Mouse (Mus musculus) embryonic facial prominence, embryonic 12.5 days (tissue): ENCODE data around the gene Zdhhc1. TPM values are rescaled to one million over a fixed set of nuclear protein-coding genes. Genes with fewer than 3 reads are reported as not detected.

Source experiments
- ATAC-seq: fragments of 200-750 bp; cut with Nextera tagmentation; 2 replicates; pipeline ENCODE4 v1.8.0; 2017; ENCODE audit not compliant: insufficient number of reproducible peaks, insufficient read depth, low FRiP score, low TSS enrichment
- H3K27ac ChIP-seq: fragments of 300-500 bp; sonication (generic); 2 replicates; pipeline ENCODE4 v1.5.1; 2016; ENCODE audit warnings: mild to moderate bottlenecking
- H3K27me3 ChIP-seq: fragments of 300-500 bp; sonication (generic); 2 replicates; pipeline ENCODE4 v1.6.1; 2016; ENCODE audit warnings: mild to moderate bottlenecking, moderate library complexity
- H3K36me3 ChIP-seq: fragments of 300-500 bp; sonication (generic); 2 replicates; pipeline ENCODE4 v1.6.1; 2016; ENCODE audit warnings: mild to moderate bottlenecking
- H3K4me1 ChIP-seq: fragments of 300-500 bp; sonication (generic); 2 replicates; pipeline ENCODE4 v1.6.1; 2016
- H3K4me2 ChIP-seq: fragments of 300-500 bp; sonication (generic); replicated peaks from 2 replicates; pipeline ENCODE4 v1.6.1; 2016; ENCODE audit warnings: mild to moderate bottlenecking, moderate library complexity
- H3K4me3 ChIP-seq: fragments of 300-500 bp; sonication (generic); 2 replicates; pipeline ENCODE4 v1.5.1; 2016; ENCODE audit warnings: mild to moderate bottlenecking
- H3K9ac ChIP-seq: fragments of 300-500 bp; sonication (generic); 2 replicates; pipeline ENCODE4 v1.6.1; 2016; ENCODE audit warnings: mild to moderate bottlenecking, moderate library complexity
- H3K9me3 ChIP-seq: fragments of 300-500 bp; sonication (generic); 2 replicates; pipeline ENCODE4 v1.6.1; 2016; ENCODE audit warnings: mild to moderate bottlenecking, moderate library complexity
- WGBS: fragments of 180-500 bp; shearing (Covaris S2); methylation state at CpG from one replicate; pipeline ENCODE4 v1.1.7; 2016; 5-methylcytosine and 5-hydroxymethylcytosine counted together
- polyA plus RNA-seq: library from polyadenylated mRNA; unstranded; fragments of >200 nt; fragmentation: Nextera tagmentation; extraction: Ambion mirVana; gene quantifications from 2 replicates; pipeline ENCODE4 v1.2.1, GENCODE M21; 2016

Zdhhc1 gene
- polyA plus RNA-seq, 1 experiment from 2014 or later, result 41.8 TPM

DNA sequence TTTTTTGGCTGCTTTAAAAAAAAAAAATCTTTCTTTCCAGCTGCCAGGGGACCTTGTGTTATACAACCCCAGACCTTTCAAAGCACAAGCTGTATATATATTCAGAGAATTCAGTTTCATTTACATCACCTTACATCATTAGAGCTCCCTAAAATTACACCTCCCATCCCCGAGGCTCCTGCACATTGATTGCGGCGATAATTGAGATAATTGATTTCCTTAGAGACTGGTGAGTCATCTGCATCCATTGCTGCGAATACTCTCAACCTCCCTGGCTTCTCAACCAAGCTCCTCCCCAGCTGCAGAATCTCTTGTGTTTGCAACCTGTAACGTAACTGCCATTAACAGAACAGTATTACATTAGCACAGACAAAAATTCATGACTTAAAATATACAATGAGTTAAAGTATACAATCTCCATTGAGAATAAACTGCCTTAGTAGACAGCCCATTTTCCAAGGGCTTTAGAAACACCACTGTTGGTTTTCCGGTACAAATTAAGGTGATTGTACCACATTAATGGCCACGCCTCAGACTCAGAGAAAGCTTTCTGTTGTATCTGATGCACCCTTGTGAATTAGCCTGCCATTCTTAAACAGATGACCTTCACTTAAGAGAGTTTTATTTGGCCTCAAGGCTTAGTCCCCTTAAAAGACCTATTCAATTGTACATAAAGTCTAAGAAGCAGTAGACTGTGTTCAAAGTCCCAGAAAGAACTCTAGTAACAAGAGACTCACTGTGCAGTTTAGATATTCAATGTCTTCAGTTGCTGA is 64.8 kb downstream of the Zdhhc1 start:
- H3K27me3 ChIP-seq, result no peaks in the 10 kb centered on the region
- WGBS, result 49% methylated on average over 7 of the region's 7 CpGs
- no peak overlapping the region for H3K9ac ChIP-seq
- no peaks in the 10 kb centered on the region for H3K36me3 ChIP-seq
- H3K27ac ChIP-seq, result no peak overlapping the region
- H3K4me3 ChIP-seq, result no peak overlapping the region
- H3K4me1 ChIP-seq, result peaks cover 6% of the 10 kb centered on the region; the same call in 1 of the 2 replicates
- no peaks in the 10 kb centered on the region for H3K9me3 ChIP-seq
- no peak overlapping the region for H3K4me2 ChIP-seq
- no peak for ATAC-seq

DNA sequence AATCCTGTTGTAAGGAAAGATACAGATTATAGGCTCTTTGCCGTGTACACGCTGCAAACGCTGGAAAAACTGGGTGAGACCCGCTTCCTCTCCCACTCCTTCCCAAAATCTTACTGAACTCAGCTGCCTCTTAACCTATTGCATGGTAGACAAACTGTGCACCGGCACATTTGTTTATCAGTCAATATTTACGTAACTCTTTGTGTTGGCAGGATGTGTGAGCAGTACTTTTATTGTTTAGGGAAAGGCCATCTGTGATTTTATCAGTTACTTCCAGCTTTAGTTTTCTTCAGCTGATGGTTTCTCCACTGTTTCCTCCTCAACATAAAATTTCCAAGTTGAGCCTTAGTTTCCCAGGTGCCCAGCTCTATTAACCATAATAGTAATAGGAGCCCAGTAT is 69.8 kb downstream of the Zdhhc1 start:
- no peak overlapping the region for H3K4me3 ChIP-seq
- H3K4me2 ChIP-seq, result no peak overlapping the region
- ATAC-seq, result no peak
- no peak overlapping the region for H3K9ac ChIP-seq
- no peak overlapping the region for H3K27ac ChIP-seq
- no peaks in the 10 kb centered on the region for H3K36me3 ChIP-seq
- no peaks in the 10 kb centered on the region for H3K9me3 ChIP-seq
- H3K4me1 ChIP-seq, result no peaks in the 10 kb centered on the region
- WGBS, result 82% methylated on average over 6 of the region's 6 CpGs
- no peaks in the 10 kb centered on the region for H3K27me3 ChIP-seq

Other genes starting within 250 kb of the Zdhhc1 start
- 7.1 and 9.1 TPM in 2 replicates for gene B3gnt9, start 241.7 kb downstream of the Zdhhc1 start, polyA plus RNA-seq
- gene Tradd, start 232.3 kb downstream of the Zdhhc1 start, polyA plus RNA-seq, result 17.4 and 18.7 TPM in 2 replicates
- 1.2 and 1.4 TPM in 2 replicates for gene Fbxl8, start 232.3 kb downstream of the Zdhhc1 start, polyA plus RNA-seq
- gene Hsf4, start 227.1 kb downstream of the Zdhhc1 start, polyA plus RNA-seq, result 0.36 TPM in 1 of 2 replicates, not detected in the other
- 2.1 and 2.4 TPM in 2 replicates for gene Nol3, start 220.8 kb downstream of the Zdhhc1 start, polyA plus RNA-seq
- gene 4931428F04Rik, start 207.0 kb downstream of the Zdhhc1 start, polyA plus RNA-seq, result 24.2 and 24.5 TPM in 2 replicates
- gene Exoc3l, start 200.8 kb downstream of the Zdhhc1 start, polyA plus RNA-seq, result 12.8 and 15.2 TPM in 2 replicates
- 81.1 and 82.3 TPM in 2 replicates for gene E2f4, start 199.2 kb downstream of the Zdhhc1 start, polyA plus RNA-seq
- gene Elmo3, start 191.3 kb downstream of the Zdhhc1 start, polyA plus RNA-seq, result 3.4 and 4.2 TPM in 2 replicates
- 1.6 and 1.8 TPM in 2 replicates for gene Lrrc29, start 170.6 kb downstream of the Zdhhc1 start, polyA plus RNA-seq
- 103 and 106 TPM in 2 replicates for gene Tmem208, start 170.5 kb downstream of the Zdhhc1 start, polyA plus RNA-seq
- gene Fhod1, start 148.9 kb downstream of the Zdhhc1 start, polyA plus RNA-seq, result 2.3 TPM in 2 replicates
- gene Slc9a5, start 148.1 kb downstream of the Zdhhc1 start, polyA plus RNA-seq, result 5.9 and 7.4 TPM in 2 replicates
- 0.69 and 0.74 TPM in 2 replicates for gene Plekhg4, start 123.6 kb downstream of the Zdhhc1 start, polyA plus RNA-seq
- not detected in 2 replicates for gene Kctd19, start 83.4 kb downstream of the Zdhhc1 start, polyA plus RNA-seq
- gene Lrrc36, start 83.3 kb downstream of the Zdhhc1 start, polyA plus RNA-seq, result 0.18 and 0.31 TPM in 2 replicates
- gene Tppp3, start 25.4 kb downstream of the Zdhhc1 start, polyA plus RNA-seq, result 44.6 and 51.1 TPM in 2 replicates
- 6.1 and 6.6 TPM in 2 replicates for gene Hsd11b2, start 21.9 kb upstream of the Zdhhc1 start, polyA plus RNA-seq
- 75.4 and 84.3 TPM in 2 replicates for gene Atp6v0d1, start 69.1 kb upstream of the Zdhhc1 start, polyA plus RNA-seq
- 14.6 and 15.3 TPM in 2 replicates for gene Ripor1, start 108.4 kb upstream of the Zdhhc1 start, polyA plus RNA-seq
- gene Ctcf, start 139.7 kb upstream of the Zdhhc1 start, polyA plus RNA-seq, result 138 and 152 TPM in 2 replicates
- 1.5 and 1.7 TPM in 2 replicates for gene Agrp, start 140.5 kb upstream of the Zdhhc1 start, polyA plus RNA-seq
- gene Carmil2, start 189.4 kb upstream of the Zdhhc1 start, polyA plus RNA-seq, result 2.8 and 3.2 TPM in 2 replicates
- 73.6 and 78.2 TPM in 2 replicates for gene Acd, start 204.2 kb upstream of the Zdhhc1 start, polyA plus RNA-seq
- 18.2 and 19.1 TPM in 2 replicates for gene Pard6a, start 204.2 kb upstream of the Zdhhc1 start, polyA plus RNA-seq
- 0.14 TPM in 1 of 2 replicates, not detected in the other for gene 4933405L10Rik, start 210.8 kb upstream of the Zdhhc1 start, polyA plus RNA-seq
- gene Enkd1, start 211.3 kb upstream of the Zdhhc1 start, polyA plus RNA-seq, result 35.7 and 37.0 TPM in 2 replicates